Mouse (Mus musculus): ENCODE data around the gene Hhex. TPM values are rescaled to one million over a fixed set of nuclear protein-coding genes. Genes with fewer than 3 reads are reported as not detected.
A peak's percentile ranks its signal among the peaks of the same experiment; 100 is the strongest.

Gene Hhex
- polyA plus RNA-seq (2015; fragmentation: Nextera tagmentation; extraction: Ambion mirVana), result 13.0 and 13.8 TPM in 2 replicates

DNA sequence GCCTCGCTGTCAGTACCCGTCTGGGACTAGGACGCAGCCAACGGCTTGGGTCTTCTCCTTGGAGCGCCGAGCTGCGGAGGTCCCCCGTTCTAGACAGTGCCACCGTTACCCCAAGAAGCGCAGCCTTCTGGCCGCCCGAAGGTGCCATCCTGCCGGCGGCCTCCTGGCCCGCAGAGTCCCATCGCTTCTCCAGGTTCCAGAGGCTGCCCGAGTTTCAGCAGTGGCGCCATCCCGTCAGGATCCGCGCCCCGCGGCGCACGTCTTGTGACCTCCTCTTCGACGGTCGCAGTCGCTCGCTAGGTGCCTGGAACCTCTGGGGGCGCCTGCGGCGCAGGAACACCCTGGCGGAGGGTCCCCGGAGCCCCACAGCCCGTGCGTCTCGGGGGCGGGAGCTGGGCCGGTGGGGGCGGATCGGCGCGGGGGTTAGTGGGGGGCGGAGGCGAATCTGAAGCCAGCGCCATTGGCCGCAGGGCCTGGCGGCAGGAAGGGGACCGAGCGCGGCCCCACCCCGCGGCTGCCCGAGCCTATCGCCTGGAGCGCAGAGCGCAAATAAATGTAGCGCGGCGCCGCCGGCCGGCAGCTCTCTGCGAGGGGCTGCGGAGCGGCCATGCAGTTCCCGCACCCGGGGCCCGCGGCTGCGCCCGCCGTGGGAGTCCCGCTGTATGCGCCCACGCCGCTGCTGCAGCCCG lies at the start of gene Hhex:
Hhex (plus strand) TSS at position 548 of the 689 bp plus-strand sequence.
- under 1% methylated on average over 61 of the region's 79 CpGs for WGBS
- Histone ChIP-seq H3K9ac (peak within 1 kb of the TSS; percentile 74), H3K9me3 (replicated peaks) (no peaks in the 10 kb centered on the region), H3K27me3 (peaks cover 88% of the 10 kb centered on the region), H3K4me1 (replicated peaks) (peaks cover 22% of the 10 kb centered on the region), H3K27ac (peak within 1 kb of the TSS; percentile 89), H3K36me3 (no peaks in the 10 kb centered on the region), H3K4me2 (peak within 1 kb of the TSS; percentile 83), H3K4me3 (peak within 1 kb of the TSS; percentile 71)
- peak; percentile 78 for ATAC-seq (replicated peaks; ENCODE audit: insufficient number of reproducible peaks, insufficient read depth, low FRiP score, low read depth)

DNA sequence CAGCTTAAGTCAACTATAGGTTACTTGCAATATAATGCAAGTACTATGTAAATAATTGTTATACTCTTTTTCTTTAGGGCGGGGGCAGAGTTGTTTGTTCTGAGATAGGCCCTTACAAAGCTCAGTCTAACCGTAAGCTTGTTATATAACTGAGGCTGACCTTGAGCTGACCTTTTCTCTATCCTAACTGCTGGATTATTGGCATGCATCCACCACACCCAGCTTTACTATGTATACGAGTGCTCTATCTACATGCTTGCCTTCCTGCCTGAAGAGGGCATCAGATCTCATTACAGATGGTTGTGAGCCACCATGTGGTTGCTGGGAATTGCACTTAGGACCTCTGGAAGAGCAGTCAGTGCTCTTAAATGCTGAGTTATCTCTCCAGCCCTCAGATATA lies 48.5 kb upstream of the Hhex start:
- Histone ChIP-seq H3K9me3 (replicated peaks) (no peaks in the 10 kb centered on the region), H3K27ac (no peak overlapping the region), H3K4me3 (no peak overlapping the region), H3K36me3 (peaks cover 51% of the 10 kb centered on the region), H3K27me3 (no peaks in the 10 kb centered on the region), H3K4me2 (no peak overlapping the region), H3K9ac (no peak overlapping the region), H3K4me1 (replicated peaks) (peaks cover 3% of the 10 kb centered on the region; the same call in 1 of the 2 replicates)
- no peak for ATAC-seq (replicated peaks; ENCODE audit: insufficient number of reproducible peaks, insufficient read depth, low FRiP score, low read depth)
- 59% methylated on average over 3 of the region's 3 CpGs for WGBS

DNA sequence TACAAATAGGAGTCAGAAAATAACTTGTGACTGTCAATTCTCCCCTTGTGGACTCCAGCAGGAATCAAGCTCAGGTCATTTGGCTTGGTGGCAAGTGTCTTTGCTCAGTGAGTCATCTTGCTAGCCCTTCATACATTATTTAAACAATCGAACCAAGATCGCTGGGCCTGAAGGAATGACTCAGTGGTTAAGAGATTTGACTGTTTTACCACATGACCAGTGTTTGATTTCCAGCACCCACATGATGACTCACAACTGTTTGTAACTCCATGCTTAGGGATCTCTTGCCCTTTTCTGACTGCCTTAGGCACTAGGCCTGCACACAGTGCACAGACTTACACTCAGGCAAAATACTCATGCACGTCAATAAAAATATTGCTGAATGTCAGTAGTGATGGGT lies 42.7 kb upstream of the Hhex start:
- no peaks in the 10 kb centered on the region for H3K4me1 ChIP-seq (replicated peaks)
- WGBS, result 95% methylated on average over 3 of the region's 3 CpGs
- no peak for ATAC-seq (replicated peaks; ENCODE audit: insufficient number of reproducible peaks, insufficient read depth, low FRiP score, low read depth)
- peaks cover 62% of the 10 kb centered on the region for H3K36me3 ChIP-seq
- H3K27me3 ChIP-seq, result no peaks in the 10 kb centered on the region
- no peak overlapping the region for H3K27ac ChIP-seq
- H3K4me2 ChIP-seq, result no peak overlapping the region
- no peak overlapping the region for H3K4me3 ChIP-seq
- H3K9me3 ChIP-seq (replicated peaks), result no peaks in the 10 kb centered on the region
- no peak overlapping the region for H3K9ac ChIP-seq

DNA sequence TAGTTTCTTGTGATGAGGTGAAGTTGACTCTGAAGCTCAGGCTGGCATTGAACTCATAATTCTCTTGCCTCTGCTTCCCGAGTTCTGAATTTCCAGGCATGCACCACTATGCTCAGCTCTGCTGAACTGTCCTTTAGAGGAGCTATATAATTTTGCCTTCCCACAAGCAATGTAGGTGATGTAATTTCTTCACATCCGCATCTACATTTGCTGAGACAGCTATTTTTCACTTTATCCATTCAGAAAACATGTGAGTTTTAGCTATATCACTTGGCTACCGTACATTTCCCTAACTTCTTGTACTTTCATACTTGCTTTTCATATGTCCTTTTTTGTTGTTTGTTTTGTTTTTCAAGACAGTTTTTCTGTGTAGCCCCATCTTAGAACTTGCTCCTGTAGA lies 38.3 kb upstream of the Hhex start:
- WGBS, result 95% methylated on average over 3 of the region's 3 CpGs
- peaks cover 60% of the 10 kb centered on the region for H3K36me3 ChIP-seq
- no peaks in the 10 kb centered on the region for H3K9me3 ChIP-seq (replicated peaks)
- no peaks in the 10 kb centered on the region for H3K27me3 ChIP-seq
- no peak overlapping the region for H3K27ac ChIP-seq
- H3K9ac ChIP-seq, result no peak overlapping the region
- ATAC-seq (replicated peaks; ENCODE audit: insufficient number of reproducible peaks, insufficient read depth, low FRiP score, low read depth), result no peak
- no peak overlapping the region for H3K4me2 ChIP-seq
- no peak overlapping the region for H3K4me3 ChIP-seq
- no peaks in the 10 kb centered on the region for H3K4me1 ChIP-seq (replicated peaks)

DNA sequence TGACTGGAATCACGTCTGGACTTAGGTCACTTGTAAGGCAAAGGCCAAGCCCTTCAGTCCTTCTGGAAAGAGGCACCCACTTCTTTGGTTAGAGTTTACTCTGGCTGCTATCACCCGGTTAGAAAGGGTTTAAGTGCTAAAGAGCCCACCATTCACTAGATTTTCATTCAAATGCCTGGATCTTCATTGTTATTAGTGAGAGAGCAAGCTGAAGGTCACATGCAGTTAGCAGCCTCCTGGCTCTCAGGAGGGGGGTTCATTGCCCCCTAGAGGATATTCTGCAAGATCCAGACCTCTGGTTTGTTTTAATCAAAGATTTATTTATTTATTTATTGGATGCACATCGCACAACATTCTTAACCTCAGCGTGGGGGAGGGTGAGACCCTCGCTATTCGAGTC lies 33.7 kb upstream of the Hhex start:
- Histone ChIP-seq H3K4me1 (replicated peaks) (no peaks in the 10 kb centered on the region), H3K27me3 (no peaks in the 10 kb centered on the region), H3K36me3 (peaks cover 69% of the 10 kb centered on the region), H3K27ac (no peak overlapping the region), H3K4me2 (no peak overlapping the region), H3K4me3 (no peak overlapping the region), H3K9ac (no peak overlapping the region), H3K9me3 (replicated peaks) (no peaks in the 10 kb centered on the region)
- 82% methylated on average over 6 of the region's 6 CpGs for WGBS
- ATAC-seq (replicated peaks; ENCODE audit: insufficient number of reproducible peaks, insufficient read depth, low FRiP score, low read depth), result no peak

DNA sequence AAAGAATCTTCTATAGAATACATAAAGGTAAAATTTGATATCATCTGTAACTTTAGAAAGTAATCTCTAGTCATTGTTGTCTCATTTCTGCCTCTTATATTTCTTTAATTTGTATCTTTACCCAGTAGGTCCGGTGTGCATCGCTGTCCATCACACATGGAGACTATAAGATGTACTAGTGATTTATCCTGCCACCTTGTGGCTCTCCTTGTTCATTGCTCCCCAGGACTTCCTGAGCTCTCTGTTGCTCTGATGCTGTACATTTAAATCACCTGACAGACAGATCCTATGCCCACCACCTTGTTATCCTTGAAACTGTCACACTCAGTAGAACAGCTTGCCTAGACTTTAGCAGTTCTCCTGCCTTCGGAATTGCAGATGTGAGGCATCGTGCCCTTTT lies 16.3 kb upstream of the Hhex start:
- Histone ChIP-seq H3K27me3 (no peaks in the 10 kb centered on the region), H3K4me3 (no peak overlapping the region), H3K4me2 (no peak overlapping the region), H3K27ac (no peak overlapping the region), H3K36me3 (peaks cover 54% of the 10 kb centered on the region), H3K9ac (no peak overlapping the region), H3K4me1 (replicated peaks) (no peaks in the 10 kb centered on the region), H3K9me3 (replicated peaks) (no peaks in the 10 kb centered on the region)
- 81% methylated on average over 4 of the region's 4 CpGs for WGBS
- ATAC-seq (replicated peaks; ENCODE audit: insufficient number of reproducible peaks, insufficient read depth, low FRiP score, low read depth), result no peak

DNA sequence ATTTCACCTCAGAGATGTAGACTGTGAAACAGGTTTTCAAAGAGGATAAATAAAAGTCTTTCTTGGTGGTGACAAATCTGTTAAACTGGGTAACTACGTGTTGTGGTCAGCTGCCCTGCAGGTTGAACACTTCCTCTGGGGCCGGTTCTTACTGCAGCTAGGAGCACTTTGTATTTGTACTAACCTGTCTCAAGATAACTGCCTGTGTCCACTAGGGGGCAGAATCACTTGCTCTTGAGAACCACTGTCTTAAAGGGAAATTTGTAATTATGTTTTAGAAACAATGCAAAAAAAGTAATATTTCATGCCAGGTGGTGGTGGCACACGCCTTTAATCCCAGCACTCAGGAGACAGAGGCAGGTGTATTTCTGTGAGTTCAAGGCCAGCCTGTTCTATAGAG lies 15.0 kb upstream of the Hhex start:
- Histone ChIP-seq H3K9ac (no peak overlapping the region), H3K4me2 (no peak overlapping the region), H3K4me3 (no peak overlapping the region), H3K4me1 (replicated peaks) (no peaks in the 10 kb centered on the region), H3K36me3 (peaks cover 51% of the 10 kb centered on the region), H3K27ac (no peak overlapping the region), H3K27me3 (no peaks in the 10 kb centered on the region), H3K9me3 (replicated peaks) (no peaks in the 10 kb centered on the region)
- no peak for ATAC-seq (replicated peaks; ENCODE audit: insufficient number of reproducible peaks, insufficient read depth, low FRiP score, low read depth)
- 43% methylated on average over 3 of the region's 3 CpGs for WGBS

DNA sequence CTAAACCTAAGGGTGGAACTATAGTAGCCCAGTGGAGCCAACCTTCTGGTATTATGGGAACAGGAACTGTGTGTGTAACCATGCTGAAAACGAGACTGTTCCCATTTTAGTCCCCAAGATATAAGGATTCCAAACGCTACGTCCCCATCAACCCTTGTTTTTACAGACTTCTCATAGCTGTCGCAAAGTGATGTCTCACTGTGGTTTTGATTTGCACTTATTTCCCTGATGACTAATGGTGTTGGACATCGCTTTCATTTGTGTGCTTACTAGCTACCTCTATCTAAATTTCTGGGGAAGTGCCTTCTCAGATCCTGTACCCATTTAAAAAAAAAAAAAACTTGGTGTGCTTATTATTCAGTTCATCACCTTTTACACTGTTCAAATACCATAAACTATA lies 6.0 kb upstream of the Hhex start:
- Histone ChIP-seq H3K4me2 (no peak overlapping the region), H3K27me3 (peaks cover 55% of the 10 kb centered on the region)
- 77% methylated on average over 5 of the region's 5 CpGs for WGBS

DNA sequence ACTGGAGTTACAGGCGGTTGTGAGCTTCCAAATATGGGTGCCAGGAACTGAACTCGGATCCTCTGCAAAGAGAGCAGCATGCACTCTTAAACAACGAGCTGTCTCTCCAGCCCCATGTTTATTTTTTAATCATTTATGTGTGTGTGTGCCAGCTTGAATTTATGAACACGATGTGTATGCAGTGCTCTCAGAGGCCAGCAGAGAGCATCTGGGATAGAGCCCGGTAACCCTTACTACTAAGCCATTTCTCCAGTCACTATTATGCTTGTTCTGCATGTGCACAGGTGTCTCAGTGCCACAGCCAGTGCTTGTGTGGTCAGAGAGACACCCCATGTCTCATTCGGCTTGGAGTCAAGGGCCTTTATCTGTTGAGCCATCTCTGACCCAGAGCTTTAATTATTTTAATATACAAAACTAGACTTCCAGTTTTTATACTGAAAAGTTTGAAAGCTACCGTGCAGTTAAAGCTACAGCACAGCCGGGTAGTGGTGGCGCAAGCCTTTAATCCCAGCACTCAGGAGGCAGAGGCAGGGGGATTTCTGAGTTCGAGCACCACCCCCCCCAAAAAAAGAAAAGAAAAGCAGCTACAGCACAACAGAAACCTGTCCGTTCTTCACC lies 3.4 kb upstream of the Hhex start:
- H3K27ac ChIP-seq, result no peak overlapping the region
- H3K4me2 ChIP-seq, result no peak overlapping the region
- H3K9me3 ChIP-seq (replicated peaks), result no peaks in the 10 kb centered on the region
- ATAC-seq (replicated peaks; ENCODE audit: insufficient number of reproducible peaks, insufficient read depth, low FRiP score, low read depth), result no peak
- H3K36me3 ChIP-seq, result no peaks in the 10 kb centered on the region
- WGBS, result 83% methylated on average over 11 of the region's 11 CpGs
- H3K9ac ChIP-seq, result no peak overlapping the region
- H3K27me3 ChIP-seq, result peaks cover 78% of the 10 kb centered on the region
- H3K4me3 ChIP-seq, result no peak overlapping the region
- H3K4me1 ChIP-seq (replicated peaks), result peaks cover 19% of the 10 kb centered on the region

More for the DNA sequence above, 6.0 kb upstream of the Hhex start:
- Histone ChIP-seq H3K9me3 (replicated peaks) (no peaks in the 10 kb centered on the region), H3K4me3 (no peak overlapping the region), H3K36me3 (peaks cover under 1% of the 10 kb centered on the region; the same call in 1 of the 2 replicates), H3K27ac (no peak overlapping the region), H3K4me1 (replicated peaks) (no peaks in the 10 kb centered on the region), H3K9ac (no peak overlapping the region)
- ATAC-seq (replicated peaks; ENCODE audit: insufficient number of reproducible peaks, insufficient read depth, low FRiP score, low read depth), result no peak

DNA sequence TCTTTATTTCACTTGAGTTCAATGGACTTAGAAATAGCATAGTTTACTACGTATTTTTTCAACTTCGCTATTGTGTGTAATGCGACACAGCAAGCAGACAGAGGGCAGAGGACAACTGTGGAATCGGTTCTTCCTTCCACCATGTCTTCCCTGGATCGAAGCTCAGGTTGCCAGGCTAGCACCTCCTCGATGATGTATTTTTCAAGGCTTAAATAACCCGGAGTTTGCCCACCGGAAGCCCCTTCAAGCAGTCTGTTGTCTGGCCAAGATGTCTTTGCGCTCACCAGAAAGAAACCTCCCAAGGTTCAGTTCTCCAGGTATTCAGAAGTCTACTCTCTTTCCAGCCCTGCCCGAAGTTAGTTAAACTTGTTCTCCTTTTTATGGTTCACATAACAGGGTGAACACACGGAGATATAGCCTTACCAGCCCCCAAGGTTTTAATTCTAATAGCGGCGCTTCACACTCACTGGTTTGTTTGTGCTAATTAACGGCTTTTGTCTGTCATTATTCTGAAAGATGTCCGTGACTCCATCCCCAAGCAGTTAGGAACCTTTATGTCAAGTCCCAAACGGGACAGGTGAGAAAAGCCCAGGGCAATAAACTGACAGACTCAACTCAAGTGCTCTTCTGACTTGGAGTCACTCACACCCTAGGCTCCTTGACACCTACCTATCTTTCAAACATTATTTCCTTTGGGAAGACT lies 1.6 kb upstream of the Hhex start:
- Histone ChIP-seq H3K27ac (no peak overlapping the region), H3K36me3 (no peaks in the 10 kb centered on the region), H3K4me2 (peak overlapping the region; percentile 83; the same call in 1 of the 2 replicates), H3K9me3 (replicated peaks) (no peaks in the 10 kb centered on the region), H3K4me3 (peak overlapping the region; percentile 71; the same call in 1 of the 2 replicates), H3K4me1 (replicated peaks) (peaks cover 22% of the 10 kb centered on the region), H3K9ac (no peak overlapping the region), H3K27me3 (peaks cover 84% of the 10 kb centered on the region)
- no peak for ATAC-seq (replicated peaks; ENCODE audit: insufficient number of reproducible peaks, insufficient read depth, low FRiP score, low read depth)
- 25% methylated on average over 16 of the region's 16 CpGs for WGBS

DNA sequence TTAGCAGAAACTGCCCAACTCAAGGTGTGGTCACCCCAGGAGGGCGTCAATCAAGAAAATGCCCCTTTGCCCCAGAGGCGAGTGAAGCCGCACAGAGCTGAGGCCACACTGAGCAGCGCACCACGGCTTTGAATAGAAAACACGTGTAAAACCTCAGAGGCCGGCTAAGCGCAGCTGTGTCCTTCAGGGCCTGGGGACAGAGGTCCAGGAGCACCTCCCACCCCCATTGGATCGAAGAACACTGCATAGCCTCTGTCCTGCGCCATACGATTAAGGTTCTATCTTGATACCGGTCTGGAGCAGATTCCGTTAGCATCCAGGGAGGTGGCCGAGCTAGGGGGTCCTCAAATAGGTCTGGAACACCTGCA lies 731 bp upstream of the Hhex start:
- H3K9ac ChIP-seq, result peak overlapping the region; percentile 74

More for the DNA sequence above, 731 bp upstream of the Hhex start:
- H3K9me3 ChIP-seq (replicated peaks), result no peaks in the 10 kb centered on the region
- no peak for ATAC-seq (replicated peaks; ENCODE audit: insufficient number of reproducible peaks, insufficient read depth, low FRiP score, low read depth)
- peaks cover 82% of the 10 kb centered on the region for H3K27me3 ChIP-seq
- H3K4me2 ChIP-seq, result peak overlapping the region; percentile 83
- H3K4me3 ChIP-seq, result peak overlapping the region; percentile 71
- no peak overlapping the region for H3K27ac ChIP-seq
- H3K4me1 ChIP-seq (replicated peaks), result peaks cover 22% of the 10 kb centered on the region
- H3K36me3 ChIP-seq, result no peaks in the 10 kb centered on the region
- WGBS, result 2% methylated on average over 14 of the region's 14 CpGs
